Mouse (Mus musculus): ENCODE results near the gene Reep1. TPM values are rescaled to one million over a fixed set of nuclear protein-coding genes. Genes with fewer than 3 reads are reported as not detected.

Gene Reep1
- polyA plus RNA-seq (2012; rRNA removed): 2.9 TPM in 2 replicates

DNA sequence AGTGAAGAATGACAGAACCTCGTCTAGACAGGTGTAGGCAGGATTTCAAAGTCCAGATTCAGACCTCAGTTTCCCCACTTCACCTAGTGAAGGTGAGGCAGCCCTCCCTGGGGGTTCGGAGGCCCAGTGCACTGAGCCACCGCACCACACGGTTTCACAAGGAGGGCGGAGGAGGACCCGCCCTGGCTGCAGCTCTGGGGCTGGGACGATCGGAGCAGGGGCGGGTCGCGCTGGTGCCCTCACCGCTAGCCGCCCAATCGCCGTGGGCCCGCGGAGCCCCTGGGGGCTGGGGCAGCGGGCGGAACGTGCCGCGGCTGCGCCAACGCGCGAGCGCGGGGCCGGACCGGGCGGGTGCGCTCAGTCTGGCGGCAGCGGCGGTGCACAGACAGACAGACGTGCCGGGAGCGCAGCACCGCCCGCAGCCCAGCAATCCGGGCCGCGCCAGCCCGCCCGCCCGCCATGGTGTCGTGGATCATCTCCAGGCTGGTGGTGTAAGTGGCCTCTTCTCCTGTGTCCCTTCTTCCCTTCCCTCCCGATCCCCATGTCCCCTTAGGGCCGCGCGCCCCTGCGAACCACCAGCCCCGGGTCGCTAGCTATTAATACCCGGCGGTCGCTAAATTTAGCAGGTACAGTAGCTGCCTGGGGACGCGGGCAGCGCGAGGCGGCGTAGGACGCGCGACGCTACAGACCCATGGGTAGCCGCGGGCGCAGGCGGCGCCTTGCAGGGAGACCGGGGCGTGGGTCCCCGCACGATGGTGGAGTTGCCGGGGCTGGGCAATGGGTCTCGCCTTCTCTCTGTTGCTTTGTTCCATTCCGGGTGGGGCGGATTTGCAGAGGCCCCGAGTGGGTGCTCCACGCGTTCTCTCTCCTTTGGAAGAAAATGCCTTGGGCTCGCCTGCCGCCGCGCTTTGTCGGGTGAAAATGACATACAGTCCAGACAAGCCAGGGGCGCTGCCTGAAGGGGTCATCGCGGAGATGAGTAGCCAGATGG is at the start of gene Reep1:
Gene Reep1 (plus strand): TSS at position 51 of the 991 bp plus-strand sequence.

DNA sequence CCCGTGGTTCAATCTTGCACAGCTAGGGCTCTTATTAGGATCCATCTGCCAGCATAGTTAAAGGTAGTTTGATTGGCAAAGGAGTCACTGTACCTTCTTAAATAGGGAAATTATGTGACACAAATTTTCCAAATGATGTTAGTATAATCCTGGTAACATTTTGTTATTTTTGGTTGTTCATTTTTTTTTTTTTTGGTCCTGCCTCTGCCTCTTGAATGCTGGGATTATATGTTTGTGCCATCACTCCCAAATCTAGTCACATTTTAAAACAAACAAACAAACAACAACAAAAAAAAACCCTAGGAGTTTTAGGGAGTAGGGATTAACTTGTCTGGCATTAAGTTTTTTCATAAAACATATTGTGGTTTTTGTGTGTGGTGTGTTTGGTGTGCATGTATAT is 119.5 kb downstream of the Reep1 start, which contains the start of gene Mrpl35:
Gene Mrpl35 (minus strand): TSS at position 101 of the 400 bp plus-strand sequence.

DNA sequence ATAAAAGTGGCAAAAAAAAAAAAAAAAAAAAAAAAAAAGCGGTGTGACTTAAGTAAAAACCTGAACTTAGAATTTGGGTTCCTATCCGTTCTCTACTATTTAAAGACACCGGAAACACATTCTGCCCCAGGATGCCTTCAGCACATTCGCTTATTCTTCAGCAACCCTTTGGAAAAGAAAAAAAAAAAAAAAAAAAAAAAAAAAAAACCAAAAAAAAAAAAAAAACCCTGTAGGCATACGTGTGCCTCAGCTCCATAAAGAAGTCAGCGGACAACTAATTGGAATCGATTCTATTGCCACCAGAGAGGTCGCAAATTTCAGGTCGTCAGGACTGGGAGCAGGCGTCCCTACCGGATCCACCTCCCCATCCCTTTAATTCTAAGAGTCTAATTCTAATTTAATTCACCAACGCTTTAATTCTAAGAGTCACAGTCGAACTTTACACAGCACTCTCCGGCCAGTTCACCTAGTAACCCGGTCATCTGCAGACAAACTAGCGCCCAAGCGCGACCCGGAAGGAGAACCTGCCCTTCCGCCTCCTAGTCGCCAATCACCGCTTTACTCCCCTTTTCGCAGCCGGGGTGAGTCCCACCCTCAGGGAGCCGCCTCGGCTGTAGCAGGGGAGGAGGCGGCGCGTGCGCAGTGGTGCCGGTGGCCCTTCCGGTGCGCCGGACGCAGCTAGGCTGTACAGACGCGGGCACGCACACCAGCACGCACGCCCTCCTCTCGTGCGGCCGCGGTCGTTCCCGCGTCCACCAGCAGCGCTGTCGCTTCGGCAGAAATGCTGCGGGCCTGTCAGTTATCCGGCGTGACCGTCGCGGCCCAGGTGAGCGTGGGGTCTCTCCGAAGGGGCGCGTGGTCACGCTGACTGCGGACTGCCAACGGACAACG is 123.6 kb downstream of the Reep1 start, which contains the start of gene Immt:
Gene Immt (plus strand): TSS at position 642 of the 891 bp plus-strand sequence.

Other genes starting within 250 kb of the Reep1 start
- 9.7 and 10.9 TPM in 2 replicates for gene Rnf103, start 213.7 kb upstream of the Reep1 start, polyA plus RNA-seq (2012; rRNA removed)
- gene Chmp3, start 163.8 kb upstream of the Reep1 start, polyA plus RNA-seq (2012; rRNA removed): 24.2 and 25.6 TPM in 2 replicates
- gene Kdm3a, start 74.6 kb upstream of the Reep1 start, polyA plus RNA-seq (2012; rRNA removed): 14.8 and 15.6 TPM in 2 replicates
- 10.8 and 11.8 TPM in 2 replicates for gene Mrpl35, start 119.4 kb downstream of the Reep1 start, polyA plus RNA-seq (2012; rRNA removed)
- 39.1 and 39.9 TPM in 2 replicates for gene Immt, start 123.8 kb downstream of the Reep1 start, polyA plus RNA-seq (2012; rRNA removed)
- gene Ptcd3, start 201.2 kb downstream of the Reep1 start, polyA plus RNA-seq (2012; rRNA removed): 23.1 and 26.1 TPM in 2 replicates
- 7.8 and 8.5 TPM in 2 replicates for gene Polr1a, start 201.5 kb downstream of the Reep1 start, polyA plus RNA-seq (2012; rRNA removed)

All from liver, embryonic 18 days (tissue).